Mouse (Mus musculus): ENCODE data around the gene Ttbk2. TPM values are rescaled to one million over a fixed set of nuclear protein-coding genes. Genes with fewer than 3 reads are reported as not detected.

The Ttbk2 gene
- polyA plus RNA-seq, 1 experiment from 2014 or later = 2.0 TPM

GRCm38 (mm10) chr2:120720821-120721220 lies 129.6 kb downstream of the Ttbk2 start:
- H3K9ac ChIP-seq (ENCODE audit: low read depth, low read length) = no peak overlapping the region
- no peaks in the 10 kb centered on the region for H3K27me3 ChIP-seq (replicated peaks; ENCODE audit: control insufficient read depth, insufficient read depth, low read length)
- ATAC-seq = no peak
- no peak overlapping the region for H3K4me3 ChIP-seq (ENCODE audit: low read depth, low read length)
- H3K36me3 ChIP-seq (ENCODE audit: control insufficient read depth, insufficient read depth) = peaks cover 83% of the 10 kb centered on the region
- H3K27ac ChIP-seq (ENCODE audit: low read depth, low read length) = no peak overlapping the region
- no peaks in the 10 kb centered on the region for H3K4me1 ChIP-seq (replicated peaks; ENCODE audit: control insufficient read depth, insufficient read depth, low read length)
- 91% methylated on average over 6 of the region's 6 CpGs for WGBS
- TF ChIP-seq CTCF (IDR thresholded peaks at IDR 0.05; ENCODE audit: low read depth) = no peak
- H3K4me2 ChIP-seq (replicated peaks; ENCODE audit: low read depth) = no peak overlapping the region
- H3K9me3 ChIP-seq (ENCODE audit: control insufficient read depth) = no peaks in the 10 kb centered on the region

GRCm38 (mm10) chr2:120718496-120718895 lies 131.9 kb downstream of the Ttbk2 start:
- no peak for ATAC-seq
- H3K9ac ChIP-seq (ENCODE audit: low read depth, low read length) = no peak overlapping the region
- no peak for TF ChIP-seq CTCF (IDR thresholded peaks at IDR 0.05; ENCODE audit: low read depth)
- no peak overlapping the region for H3K27ac ChIP-seq (ENCODE audit: low read depth, low read length)
- H3K27me3 ChIP-seq (replicated peaks; ENCODE audit: control insufficient read depth, insufficient read depth, low read length) = no peaks in the 10 kb centered on the region
- H3K9me3 ChIP-seq (ENCODE audit: control insufficient read depth) = no peaks in the 10 kb centered on the region
- no peak overlapping the region for H3K4me3 ChIP-seq (ENCODE audit: low read depth, low read length)
- no peaks in the 10 kb centered on the region for H3K4me1 ChIP-seq (replicated peaks; ENCODE audit: control insufficient read depth, insufficient read depth, low read length)
- WGBS = 90% methylated on average over 8 of the region's 8 CpGs
- H3K36me3 ChIP-seq (ENCODE audit: control insufficient read depth, insufficient read depth) = peaks cover 79% of the 10 kb centered on the region
- no peak overlapping the region for H3K4me2 ChIP-seq (replicated peaks; ENCODE audit: low read depth)

DNA sequence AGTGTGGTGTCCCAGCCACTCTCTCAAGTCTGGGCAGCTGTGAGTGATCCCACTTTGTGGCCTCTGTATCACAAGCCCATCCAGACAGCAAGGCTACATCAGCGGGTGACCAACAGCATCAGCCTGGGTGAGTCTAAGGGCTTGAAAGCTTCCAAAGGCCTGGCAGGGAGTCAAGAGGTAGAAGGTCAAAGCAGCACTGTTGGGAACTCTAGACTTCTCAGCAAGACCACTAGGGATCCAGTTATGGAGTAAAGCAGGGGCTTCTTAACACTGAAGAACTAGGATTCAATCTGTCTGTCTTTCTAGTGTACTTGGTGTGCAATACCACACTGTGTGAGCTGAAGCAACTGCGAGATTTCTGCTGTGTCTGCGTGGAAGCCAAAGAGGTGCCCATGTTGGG lies 137.0 kb downstream of the Ttbk2 start:
- WGBS = 94% methylated on average over 3 of the region's 3 CpGs
- no peak overlapping the region for H3K4me3 ChIP-seq (ENCODE audit: low read depth, low read length)

GRCm38 (mm10) chr2:120710948-120711347 lies 139.5 kb downstream of the Ttbk2 start:
- no peaks in the 10 kb centered on the region for H3K4me1 ChIP-seq (replicated peaks; ENCODE audit: control insufficient read depth, insufficient read depth, low read length)
- no peak for ATAC-seq
- no peak for TF ChIP-seq CTCF (IDR thresholded peaks at IDR 0.05; ENCODE audit: low read depth)
- WGBS = 47% methylated on average over 3 of the region's 3 CpGs
- H3K27ac ChIP-seq (ENCODE audit: low read depth, low read length) = no peak overlapping the region
- H3K27me3 ChIP-seq (replicated peaks; ENCODE audit: control insufficient read depth, insufficient read depth, low read length) = no peaks in the 10 kb centered on the region
- no peak overlapping the region for H3K4me3 ChIP-seq (ENCODE audit: low read depth, low read length)
- peaks cover 35% of the 10 kb centered on the region for H3K36me3 ChIP-seq (ENCODE audit: control insufficient read depth, insufficient read depth)
- H3K9me3 ChIP-seq (ENCODE audit: control insufficient read depth) = no peaks in the 10 kb centered on the region
- H3K4me2 ChIP-seq (replicated peaks; ENCODE audit: low read depth) = no peak overlapping the region
- H3K9ac ChIP-seq (ENCODE audit: low read depth, low read length) = no peak overlapping the region

More for the DNA sequence above, 137.0 kb downstream of the Ttbk2 start:
- no peak for TF ChIP-seq CTCF (IDR thresholded peaks at IDR 0.05; ENCODE audit: low read depth)
- Histone ChIP-seq H3K9ac (ENCODE audit: low read depth, low read length) (no peak overlapping the region), H3K27ac (ENCODE audit: low read depth, low read length) (no peak overlapping the region), H3K4me1 (replicated peaks; ENCODE audit: control insufficient read depth, insufficient read depth, low read length) (no peaks in the 10 kb centered on the region), H3K9me3 (ENCODE audit: control insufficient read depth) (no peaks in the 10 kb centered on the region), H3K27me3 (replicated peaks; ENCODE audit: control insufficient read depth, insufficient read depth, low read length) (no peaks in the 10 kb centered on the region), H3K36me3 (ENCODE audit: control insufficient read depth, insufficient read depth) (peaks cover 47% of the 10 kb centered on the region), H3K4me2 (replicated peaks; ENCODE audit: low read depth) (no peak overlapping the region)
- ATAC-seq = no peak

- no peak overlapping the region for H3K4me3 ChIP-seq (ENCODE audit: low read depth, low read length)
- H3K9me3 ChIP-seq (ENCODE audit: control insufficient read depth) = no peaks in the 10 kb centered on the region
- no peak overlapping the region for H3K9ac ChIP-seq (ENCODE audit: low read depth, low read length)
- no peaks in the 10 kb centered on the region for H3K27me3 ChIP-seq (replicated peaks; ENCODE audit: control insufficient read depth, insufficient read depth, low read length)
- peaks cover 32% of the 10 kb centered on the region for H3K36me3 ChIP-seq (ENCODE audit: control insufficient read depth, insufficient read depth)
- H3K4me1 ChIP-seq (replicated peaks; ENCODE audit: control insufficient read depth, insufficient read depth, low read length) = no peaks in the 10 kb centered on the region
- no peak overlapping the region for H3K4me2 ChIP-seq (replicated peaks; ENCODE audit: low read depth)
- no peak for ATAC-seq
- WGBS = 81% methylated on average over 3 of the region's 3 CpGs
- TF ChIP-seq CTCF (IDR thresholded peaks at IDR 0.05; ENCODE audit: low read depth) = no peak
- no peak overlapping the region for H3K27ac ChIP-seq (ENCODE audit: low read depth, low read length)
These were observed 140.2 kb downstream of the Ttbk2 start for GRCm38 (mm10) chr2:120710154-120710553.

DNA sequence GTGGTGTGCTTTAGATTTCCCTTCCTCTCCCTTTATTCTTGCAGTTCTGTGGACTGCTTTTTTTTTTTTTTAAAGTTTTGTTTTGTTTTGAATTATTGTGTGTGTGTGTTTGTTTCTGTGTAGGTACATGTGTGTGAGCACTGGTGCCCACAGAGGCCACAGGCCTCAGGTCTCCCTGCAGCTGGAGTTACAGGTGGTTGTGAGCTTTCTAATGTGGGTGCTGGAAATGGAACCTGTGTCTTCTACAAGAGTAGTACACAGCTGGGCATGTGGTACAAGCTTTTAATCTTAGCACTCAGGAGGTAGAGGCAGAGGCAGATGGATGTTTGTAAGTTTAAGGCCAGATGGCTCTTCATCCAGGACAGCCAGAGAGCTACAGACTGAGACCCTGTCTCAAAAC lies 143.4 kb downstream of the Ttbk2 start:
- Histone ChIP-seq H3K27me3 (replicated peaks; ENCODE audit: control insufficient read depth, insufficient read depth, low read length) (no peaks in the 10 kb centered on the region), H3K4me2 (replicated peaks; ENCODE audit: low read depth) (no peak overlapping the region), H3K9ac (ENCODE audit: low read depth, low read length) (no peak overlapping the region), H3K4me1 (replicated peaks; ENCODE audit: control insufficient read depth, insufficient read depth, low read length) (no peaks in the 10 kb centered on the region), H3K9me3 (ENCODE audit: control insufficient read depth) (no peaks in the 10 kb centered on the region), H3K4me3 (ENCODE audit: low read depth, low read length) (no peak overlapping the region), H3K36me3 (ENCODE audit: control insufficient read depth, insufficient read depth) (peaks cover 3% of the 10 kb centered on the region; the same call in 1 of the 2 replicates), H3K27ac (ENCODE audit: low read depth, low read length) (no peak overlapping the region)
- no peak for ATAC-seq
- TF ChIP-seq CTCF (IDR thresholded peaks at IDR 0.05; ENCODE audit: low read depth) = no peak

GRCm38 (mm10) chr2:120702675-120703074 lies 147.7 kb downstream of the Ttbk2 start:
- ATAC-seq = no peak
- no peak overlapping the region for H3K4me2 ChIP-seq (replicated peaks; ENCODE audit: low read depth)
- H3K4me3 ChIP-seq (ENCODE audit: low read depth, low read length) = no peak overlapping the region
- peaks cover 3% of the 10 kb centered on the region; the same call in 1 of the 2 replicates for H3K36me3 ChIP-seq (ENCODE audit: control insufficient read depth, insufficient read depth)
- 71% methylated on average over 5 of the region's 5 CpGs for WGBS
- no peaks in the 10 kb centered on the region for H3K9me3 ChIP-seq (ENCODE audit: control insufficient read depth)
- H3K4me1 ChIP-seq (replicated peaks; ENCODE audit: control insufficient read depth, insufficient read depth, low read length) = no peaks in the 10 kb centered on the region
- no peak overlapping the region for H3K9ac ChIP-seq (ENCODE audit: low read depth, low read length)
- H3K27me3 ChIP-seq (replicated peaks; ENCODE audit: control insufficient read depth, insufficient read depth, low read length) = no peaks in the 10 kb centered on the region
- TF ChIP-seq CTCF (IDR thresholded peaks at IDR 0.05; ENCODE audit: low read depth) = no peak
- H3K27ac ChIP-seq (ENCODE audit: low read depth, low read length) = no peak overlapping the region

Measured in intestine, postnatal 0 days (tissue).